Mouse (Mus musculus) hindbrain, embryonic 16.5 days (tissue): Measurements from ENCODE around the gene Kcnd2. TPM values are rescaled to one million over a fixed set of nuclear protein-coding genes. Genes with fewer than 3 reads are reported as not detected.

Source experiments
- ATAC-seq: fragments of 200-750 bp; cut with Nextera tagmentation; 2 replicates; pipeline ENCODE4 v1.8.0; 2017; ENCODE audit warnings: moderate TSS enrichment, moderate library complexity
- H3K27ac ChIP-seq: fragments of 300-500 bp; sonication (generic); 2 replicates; pipeline ENCODE4 v1.5.1; 2014; ENCODE audit warnings: low read depth, mild to moderate bottlenecking, control low read depth, low read length, moderate library complexity
- H3K27me3 ChIP-seq: fragments of 300-500 bp; sonication (generic); replicated peaks from 2 replicates; pipeline ENCODE4 v1.6.1; 2014; ENCODE audit warnings: low read length; ENCODE audit not compliant: control insufficient read depth, insufficient read depth
- H3K36me3 ChIP-seq: fragments of 300-500 bp; sonication (generic); 2 replicates; pipeline ENCODE4 v1.6.1; 2014; ENCODE audit warnings: mild to moderate bottlenecking, low read length, moderate library complexity, mixed read lengths; ENCODE audit not compliant: control insufficient read depth, insufficient read depth
- H3K4me1 ChIP-seq: fragments of 300-500 bp; sonication (generic); 2 replicates; pipeline ENCODE4 v1.6.1; 2014; ENCODE audit warnings: low read depth, low read length; ENCODE audit not compliant: control insufficient read depth, insufficient read depth
- H3K4me2 ChIP-seq: fragments of 300-500 bp; sonication (generic); 2 replicates; pipeline ENCODE4 v1.6.1; 2014; ENCODE audit warnings: mild to moderate bottlenecking, low read length, control low read depth, moderate library complexity
- H3K4me3 ChIP-seq: fragments of 300-500 bp; sonication (generic); 2 replicates; pipeline ENCODE4 v1.5.1; 2014; ENCODE audit warnings: mild to moderate bottlenecking, low read length, control low read depth, moderate library complexity
- H3K9ac ChIP-seq: fragments of 300-500 bp; sonication (generic); 2 replicates; pipeline ENCODE4 v1.6.1; 2014; ENCODE audit warnings: low read depth, mild to moderate bottlenecking, control low read depth, low read length, moderate library complexity
- H3K9me3 ChIP-seq: fragments of 300-500 bp; sonication (generic); 2 replicates; pipeline ENCODE4 v1.6.1; 2014; ENCODE audit warnings: mild to moderate bottlenecking, low read length, moderate library complexity; ENCODE audit not compliant: control insufficient read depth
- WGBS: fragments of 180-500 bp; shearing (Covaris S2); extraction: QIAGEN DNeasy Blood & Tissue Kit; methylation state at CpG from one replicate; pipeline ENCODE4 v1.1.7; 2014; 5-methylcytosine and 5-hydroxymethylcytosine counted together
- polyA plus RNA-seq: library from polyadenylated mRNA; unstranded; fragments of >200 nt; fragmentation: Nextera tagmentation; extraction: Ambion mirVana; gene quantifications from 2 replicates; pipeline ENCODE4 v1.2.1, GENCODE M21; 2015

Gene Kcnd2
- polyA plus RNA-seq, 1 experiment from 2014 or later, result 30.3 TPM

- Histone ChIP-seq H3K9ac (no peak overlapping the region), H3K9me3 (no peaks in the 10 kb centered on the region), H3K4me3 (no peak overlapping the region), H3K4me2 (no peak overlapping the region), H3K27ac (no peak overlapping the region), H3K36me3 (no peaks in the 10 kb centered on the region), H3K27me3 (no peaks in the 10 kb centered on the region), H3K4me1 (no peaks in the 10 kb centered on the region)
- ATAC-seq, result no peak
- 76% methylated on average over 5 of the region's 5 CpGs for WGBS
Measured at GRCm38 (mm10) chr6:21259031-21259430, 43.7 kb downstream of the Kcnd2 start.

GRCm38 (mm10) chr6:21267897-21268296 lies 52.6 kb downstream of the Kcnd2 start:
- Histone ChIP-seq H3K27ac (no peak overlapping the region), H3K36me3 (no peaks in the 10 kb centered on the region), H3K4me3 (no peak overlapping the region), H3K4me2 (no peak overlapping the region), H3K27me3 (no peaks in the 10 kb centered on the region), H3K4me1 (no peaks in the 10 kb centered on the region), H3K9ac (no peak overlapping the region), H3K9me3 (no peaks in the 10 kb centered on the region)
- ATAC-seq, result no peak
- WGBS, result 73% methylated on average over 2 of the region's 2 CpGs

- ATAC-seq, result no peak
- H3K4me3 ChIP-seq, result no peak overlapping the region
- no peaks in the 10 kb centered on the region for H3K27me3 ChIP-seq
- no peak overlapping the region for H3K9ac ChIP-seq
- no peaks in the 10 kb centered on the region for H3K9me3 ChIP-seq
- H3K36me3 ChIP-seq, result no peaks in the 10 kb centered on the region
- H3K4me1 ChIP-seq, result no peaks in the 10 kb centered on the region
- WGBS, result 55% methylated on average over 6 of the region's 6 CpGs
- H3K27ac ChIP-seq, result no peak overlapping the region
- no peak overlapping the region for H3K4me2 ChIP-seq
Measured at GRCm38 (mm10) chr6:21277343-21277933, 62.1 kb downstream of the Kcnd2 start.

- Histone ChIP-seq H3K27ac (no peak overlapping the region), H3K4me2 (no peak overlapping the region), H3K4me3 (no peak overlapping the region), H3K27me3 (no peaks in the 10 kb centered on the region), H3K9me3 (no peaks in the 10 kb centered on the region), H3K9ac (no peak overlapping the region), H3K36me3 (no peaks in the 10 kb centered on the region), H3K4me1 (no peaks in the 10 kb centered on the region)
- WGBS, result 91% methylated on average over 4 of the region's 4 CpGs
- ATAC-seq, result no peak
Measured at GRCm38 (mm10) chr6:21304943-21305342, 89.6 kb downstream of the Kcnd2 start.

GRCm38 (mm10) chr6:21310159-21310558 lies 94.9 kb downstream of the Kcnd2 start:
- Histone ChIP-seq H3K9ac (no peak overlapping the region), H3K27me3 (no peaks in the 10 kb centered on the region), H3K9me3 (no peaks in the 10 kb centered on the region), H3K4me2 (no peak overlapping the region), H3K27ac (no peak overlapping the region), H3K36me3 (no peaks in the 10 kb centered on the region), H3K4me3 (no peak overlapping the region), H3K4me1 (no peaks in the 10 kb centered on the region)
- 74% methylated on average over 3 of the region's 3 CpGs for WGBS
- ATAC-seq, result no peak

DNA sequence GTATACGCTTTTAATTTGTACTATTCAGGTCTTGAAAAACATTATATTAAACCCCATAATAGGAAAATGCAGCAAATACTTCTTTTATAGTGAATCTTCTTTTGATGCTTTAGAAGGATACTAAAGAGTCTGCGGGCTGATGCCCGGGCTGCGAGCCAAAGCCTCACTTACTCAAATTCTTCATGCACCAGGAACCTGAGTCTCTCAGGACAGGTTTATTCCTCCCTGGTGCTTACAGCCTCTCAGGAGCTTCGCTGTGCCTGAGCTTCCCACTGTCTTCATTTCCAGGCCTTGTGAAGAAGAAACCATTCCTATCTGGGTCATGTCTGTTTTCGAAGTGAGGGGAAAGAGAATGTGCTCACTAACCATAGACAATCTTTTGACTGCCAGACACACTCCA lies 106.1 kb downstream of the Kcnd2 start:
- Histone ChIP-seq H3K4me3 (no peak overlapping the region), H3K36me3 (no peaks in the 10 kb centered on the region), H3K4me2 (no peak overlapping the region), H3K4me1 (no peaks in the 10 kb centered on the region), H3K9me3 (no peaks in the 10 kb centered on the region), H3K27me3 (no peaks in the 10 kb centered on the region), H3K27ac (no peak overlapping the region), H3K9ac (no peak overlapping the region)
- ATAC-seq, result no peak
- 79% methylated on average over 6 of the region's 6 CpGs for WGBS

DNA sequence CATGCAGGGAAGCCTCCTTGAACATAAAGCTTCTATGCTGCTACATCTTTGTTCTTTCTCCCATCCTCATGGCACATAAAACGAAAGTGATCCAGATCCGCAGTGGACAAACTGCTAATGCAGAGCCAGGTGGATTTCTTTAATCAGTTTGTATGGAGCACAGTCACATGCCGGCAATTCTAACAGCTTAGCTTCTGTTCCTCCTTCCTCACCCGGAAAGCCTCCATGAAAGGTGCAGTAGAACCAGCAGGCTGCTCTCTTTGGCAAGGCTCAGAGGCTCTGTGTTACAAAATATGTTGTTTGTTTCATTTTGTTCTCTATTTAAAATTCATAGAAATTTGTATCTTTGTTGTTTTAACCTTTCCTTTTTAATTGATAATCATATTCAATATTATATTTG lies 106.9 kb downstream of the Kcnd2 start:
- Histone ChIP-seq H3K9me3 (no peaks in the 10 kb centered on the region), H3K4me2 (no peak overlapping the region), H3K27ac (no peak overlapping the region), H3K4me3 (no peak overlapping the region), H3K36me3 (no peaks in the 10 kb centered on the region), H3K27me3 (no peaks in the 10 kb centered on the region), H3K4me1 (no peaks in the 10 kb centered on the region), H3K9ac (no peak overlapping the region)
- WGBS, result 89% methylated on average over 4 of the region's 4 CpGs
- ATAC-seq, result no peak

DNA sequence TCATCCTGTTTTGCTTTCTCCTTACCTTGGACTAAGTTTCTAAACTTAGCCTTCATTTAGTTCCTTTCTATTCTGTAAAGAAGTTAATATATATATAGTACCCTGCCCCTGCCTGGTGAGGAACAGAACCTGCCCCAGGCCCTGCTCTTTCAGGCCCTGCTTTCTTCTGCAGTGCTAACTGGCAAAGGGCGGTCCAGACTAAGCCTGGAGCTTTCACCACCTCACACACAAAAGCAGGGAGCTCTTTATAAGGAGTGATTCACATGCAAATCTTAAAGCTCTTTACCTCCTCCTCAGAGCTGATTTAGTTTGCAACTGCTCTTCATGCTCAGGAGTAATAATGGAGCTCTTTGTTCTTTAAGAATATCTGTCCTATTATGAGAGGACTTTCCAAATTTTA lies 109.9 kb downstream of the Kcnd2 start:
- no peaks in the 10 kb centered on the region for H3K27me3 ChIP-seq
- no peaks in the 10 kb centered on the region for H3K9me3 ChIP-seq
- no peak overlapping the region for H3K9ac ChIP-seq
- no peaks in the 10 kb centered on the region for H3K36me3 ChIP-seq
- 15% methylated on average over 1 of the region's 1 CpGs for WGBS
- no peak overlapping the region for H3K4me2 ChIP-seq
- H3K27ac ChIP-seq, result no peak overlapping the region
- no peak overlapping the region for H3K4me3 ChIP-seq
- no peaks in the 10 kb centered on the region for H3K4me1 ChIP-seq
- ATAC-seq, result 0 out of 2 replicates have a peak, but pooled peaks have one; percentile 77

- no peaks in the 10 kb centered on the region for H3K27me3 ChIP-seq
- no peak overlapping the region for H3K4me3 ChIP-seq
- no peak overlapping the region for H3K4me2 ChIP-seq
- H3K9me3 ChIP-seq, result no peaks in the 10 kb centered on the region
- H3K27ac ChIP-seq, result no peak overlapping the region
- WGBS, result 63% methylated on average over 4 of the region's 4 CpGs
- peak; percentile 61 for ATAC-seq
- H3K36me3 ChIP-seq, result no peaks in the 10 kb centered on the region
- no peak overlapping the region for H3K9ac ChIP-seq
- no peaks in the 10 kb centered on the region for H3K4me1 ChIP-seq
Measured at GRCm38 (mm10) chr6:21327081-21327737, 111.9 kb downstream of the Kcnd2 start.
